Mouse (Mus musculus) testis, adult 2 months (tissue): ENCODE results near the gene Rgs10.

Experiments
- CTCF ChIP-seq: fragments of 200-500 bp; IDR thresholded peaks from 2 replicates; pipeline ENCODE4 v1.5.1; 2012; ENCODE audit warnings: low read depth, mild to moderate bottlenecking, inconsistent platforms, low read length, moderate library complexity; ENCODE audit not compliant: control insufficient read depth, insufficient read depth, insufficient replicate concordance
- POLR2A ChIP-seq: fragments of 200-500 bp; IDR thresholded peaks from 2 replicates; pipeline ENCODE4 v1.6.1; 2012; ENCODE audit warnings: low read depth, mild to moderate bottlenecking, inconsistent platforms, low read length, moderate library complexity; ENCODE audit not compliant: control insufficient read depth

DNA sequence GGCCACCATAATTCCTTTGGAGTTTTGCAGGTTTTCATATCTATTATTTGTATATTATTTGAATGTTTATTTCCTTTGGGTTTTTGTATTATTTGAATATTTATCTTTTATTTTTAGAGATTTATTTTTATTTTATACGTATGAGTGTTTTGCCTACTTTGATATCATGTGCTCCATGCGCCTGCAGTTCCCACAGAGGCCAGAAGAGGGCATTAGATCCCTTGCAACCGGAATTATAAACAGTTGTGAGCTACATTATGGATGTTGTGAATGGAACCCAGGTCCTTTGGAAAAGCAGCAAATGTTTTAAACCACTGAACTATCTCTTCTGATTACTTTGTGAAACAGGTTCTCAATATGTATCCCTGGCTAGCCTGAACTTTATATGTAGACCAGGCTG lies 46.2 kb downstream of the Rgs10 start:
- TF ChIP-seq CTCF (peak; percentile 41; the same call in 1 of the 2 replicates), POLR2A (no peak)
